10 mouse cellular contexts compared by ENCODE assay signal in genomic region chr4:83090691-83091448, GRCm38 (mm10). TPM values are rescaled to one million over a fixed set of nuclear protein-coding genes. Genes with fewer than 3 reads are reported as not detected.
DNase-seq lines count a peak whose midpoint lies in the region; ATAC-seq and TF ChIP-seq lines count a peak whose summit lies in the region.
"Had no signal": no experiment of that assay in that cellular context is flagged by ENCODE, and none has a peak within 500 bp of the region (broad histone marks: within the 10 kb centered on the region; RNA-seq: fewer than 3 reads in every experiment).

No protein-coding gene starts in this region.

- no peaks in the 10 kb centered on the region for H3K36me3 ChIP-seq in intestine, embryonic 14.5 days (ENCODE audit: control insufficient read depth, insufficient read depth, low read length)
- no peaks in the 10 kb centered on the region for H3K36me3 ChIP-seq in intestine, embryonic 16.5 days (ENCODE audit: control insufficient read depth, insufficient read depth, low read length)
- H3K36me3 ChIP-seq in intestine, postnatal 0 days (ENCODE audit: control insufficient read depth, insufficient read depth): no peaks in the 10 kb centered on the region
- H3K36me3 ChIP-seq: limb, embryonic 13.5 days had no signal

- H3K4me1 ChIP-seq in intestine, embryonic 14.5 days (replicated peaks; ENCODE audit: control insufficient read depth, insufficient read depth, low read length): no peaks in the 10 kb centered on the region
- H3K4me1 ChIP-seq in intestine, embryonic 16.5 days (ENCODE audit: control insufficient read depth, insufficient read depth, low read length): no peaks in the 10 kb centered on the region
- no peaks in the 10 kb centered on the region for H3K4me1 ChIP-seq in intestine, postnatal 0 days (replicated peaks; ENCODE audit: control insufficient read depth, insufficient read depth, low read length)

- H3K9ac ChIP-seq in intestine, embryonic 14.5 days (ENCODE audit: low read length): no peak overlapping the region
- H3K9ac ChIP-seq in intestine, embryonic 16.5 days (ENCODE audit: low read depth, low read length): no peak overlapping the region
- H3K9ac ChIP-seq in intestine, postnatal 0 days (ENCODE audit: low read depth, low read length): no peak overlapping the region
- H3K9ac ChIP-seq: limb, embryonic 13.5 days had no signal

- no peak for ATAC-seq in intestine, embryonic 14.5 days (replicated peaks; ENCODE audit: low FRiP score, low TSS enrichment, low read depth)
- no peak for ATAC-seq in intestine, embryonic 16.5 days
- ATAC-seq in intestine, postnatal 0 days: no peak

- no peak overlapping the region for H3K4me2 ChIP-seq in intestine, embryonic 14.5 days (ENCODE audit: low read length)
- H3K4me2 ChIP-seq in intestine, embryonic 16.5 days (ENCODE audit: low read depth, low read length): no peak overlapping the region
- H3K4me2 ChIP-seq in intestine, postnatal 0 days (replicated peaks; ENCODE audit: low read depth): no peak overlapping the region
- H3K4me2 ChIP-seq: limb, embryonic 13.5 days had no signal

- H3K27me3 ChIP-seq in intestine, embryonic 14.5 days (replicated peaks; ENCODE audit: control insufficient read depth, insufficient read depth, low read length): no peaks in the 10 kb centered on the region
- no peaks in the 10 kb centered on the region for H3K27me3 ChIP-seq in intestine, embryonic 16.5 days (replicated peaks; ENCODE audit: control insufficient read depth, insufficient read depth, low read length)
- H3K27me3 ChIP-seq in intestine, postnatal 0 days (replicated peaks; ENCODE audit: control insufficient read depth, insufficient read depth, low read length): no peaks in the 10 kb centered on the region
- H3K27me3 ChIP-seq: limb, embryonic 13.5 days had no signal

- H3K4me3 ChIP-seq in intestine, embryonic 14.5 days (ENCODE audit: low read depth, low read length): no peak overlapping the region
- no peak overlapping the region for H3K4me3 ChIP-seq in intestine, embryonic 16.5 days (ENCODE audit: low read length)
- no peak overlapping the region for H3K4me3 ChIP-seq in intestine, postnatal 0 days (ENCODE audit: low read depth, low read length)
- H3K4me3 ChIP-seq: limb, embryonic 13.5 days had no signal

- WGBS in intestine, embryonic 14.5 days: 68% methylated on average over 6 of the region's 6 CpGs
- 69% methylated on average over 6 of the region's 6 CpGs for WGBS in intestine, embryonic 16.5 days
- 56% methylated on average over 6 of the region's 6 CpGs for WGBS in intestine, postnatal 0 days

- no peak overlapping the region for H3K27ac ChIP-seq in intestine, embryonic 14.5 days (ENCODE audit: low read depth)
- no peak overlapping the region for H3K27ac ChIP-seq in intestine, embryonic 16.5 days (ENCODE audit: low read length)
- H3K27ac ChIP-seq in intestine, postnatal 0 days (ENCODE audit: low read depth, low read length): no peak overlapping the region
- H3K27ac ChIP-seq: limb, embryonic 13.5 days had no signal

- no peaks in the 10 kb centered on the region for H3K9me3 ChIP-seq in intestine, embryonic 14.5 days (ENCODE audit: control insufficient read depth, low read length)
- no peaks in the 10 kb centered on the region for H3K9me3 ChIP-seq in intestine, embryonic 16.5 days (ENCODE audit: control insufficient read depth, low read length)
- H3K9me3 ChIP-seq in intestine, postnatal 0 days (ENCODE audit: control insufficient read depth): no peaks in the 10 kb centered on the region
- H3K9me3 ChIP-seq: limb, embryonic 13.5 days had no signal

- TF ChIP-seq CTCF in intestine, postnatal 0 days (IDR thresholded peaks at IDR 0.05; ENCODE audit: low read depth): no peak

- peak; percentile 41 for DNase-seq in intestine, embryonic 14.5 days (ENCODE audit: low spot score)
- peak; percentile 10 for DNase-seq in right cerebral cortex, postnatal 25 days
- no peak for DNase-seq in right cerebral cortex, postnatal 4 days
- peak; percentile 70 to 81 for DNase-seq in cerebellum, postnatal 25 days
- peak; percentile 42 for DNase-seq in telencephalon, adult 2 months (ENCODE audit: low read depth, low spot score)
- DNase-seq in embryo, embryonic 10.5 days (ENCODE audit: low spot score): no peak
- DNase-seq: kidney, adult 11 months had no signal

RNA-seq across cellular contexts. Expression of gene Frem1, which starts 38.7 kb away (rescaled TPM):
- polyA plus RNA-seq in intestine, embryonic 14.5 days (2014; fragmentation: Nextera tagmentation; extraction: Ambion mirVana): 18.2 and 19.5 TPM in 2 replicates
- 4.0 and 4.1 TPM in 2 replicates for polyA plus RNA-seq in intestine, embryonic 16.5 days (2015; fragmentation: Nextera tagmentation; extraction: Ambion mirVana)
- polyA plus RNA-seq in intestine, postnatal 0 days (2015; fragmentation: Nextera tagmentation; extraction: Ambion mirVana): 1.5 and 1.6 TPM in 2 replicates

Comparison
In these comparisons a context has a peak if more than half of its experiments do, and no peak if none do; other contexts are left out.
1. DNase-seq: peak in intestine, embryonic 14.5 days (single experiment), right cerebral cortex, postnatal 25 days (single experiment), cerebellum, postnatal 25 days (2 of 2) and telencephalon, adult 2 months (single experiment); none in right cerebral cortex, postnatal 4 days (single experiment) and embryo, embryonic 10.5 days (single experiment).